Mouse (Mus musculus) bone marrow, adult 2 months (tissue): ENCODE results near the gene 3110082I17Rik.
"Not testable (repeated sequence)": the region's sequence is repeated elsewhere in the genome, so short reads cannot be mapped to it uniquely, and the experiment has no call there.

Experiments
- CTCF ChIP-seq: fragments of 200-500 bp; IDR thresholded peaks from 2 replicates; pipeline ENCODE4 v1.5.1; 2011; ENCODE audit warnings: low read length, control low read depth; ENCODE audit not compliant: control insufficient read depth, insufficient read depth
- POLR2A ChIP-seq: fragments of 200-500 bp; IDR thresholded peaks from 2 replicates; pipeline ENCODE4 v1.6.1; 2011; ENCODE audit warnings: low read depth, mild to moderate bottlenecking, control low read depth, low read length, borderline replicate concordance; ENCODE audit not compliant: control insufficient read depth

GRCm38 (mm10) chr5:139334394-139334793, 125.9 kb downstream of the 3110082I17Rik start:
- TF ChIP-seq CTCF = peak; percentile 29; the same call in 1 of the 2 replicates
- TF ChIP-seq POLR2A = not testable (repeated sequence)
